Mouse (Mus musculus) C2C12 (cell line): ENCODE results near the gene Pex5l.

Source experiments
- CEBPB ChIP-seq: IDR thresholded peaks from one replicate; pipeline ENCODE4 v1.6.1; 2011; ENCODE audit warnings: low read depth, mild to moderate bottlenecking, control low read depth, moderate library complexity
- CTCF ChIP-seq: IDR thresholded peaks from one replicate; pipeline ENCODE4 v1.5.1; 2011; ENCODE audit not compliant: control insufficient read depth, insufficient read depth, insufficient read length
- FOSL1 ChIP-seq: IDR thresholded peaks from one replicate; pipeline ENCODE4 v1.8.0; 2011; ENCODE audit warnings: mild to moderate bottlenecking, low read length; ENCODE audit not compliant: poor library complexity, insufficient read depth, severe bottlenecking
- MAX ChIP-seq: IDR thresholded peaks from one replicate; pipeline ENCODE4 v1.6.1; 2011; ENCODE audit warnings: mild to moderate bottlenecking, control low read depth
- MYOD1 ChIP-seq: IDR thresholded peaks from one replicate; pipeline ENCODE4 v1.6.1; 2011; ENCODE audit warnings: low read depth; ENCODE audit not compliant: control insufficient read depth, insufficient read length
- USF1 ChIP-seq: IDR thresholded peaks from one replicate; pipeline ENCODE4 v1.6.1; 2011; ENCODE audit warnings: low read depth, mild to moderate bottlenecking, control low read depth, moderate library complexity

GRCm38 (mm10) chr3:33000383-33001015 is 142.5 kb downstream of the Pex5l start:
- TF ChIP-seq CTCF (no peak), USF1 (no peak), MAX (no peak), FOSL1 (no peak), MYOD1 (no peak), CEBPB (no peak)
